Mouse (Mus musculus) kidney, embryonic 15.5 days (tissue): ENCODE data around the gene Ppp4r4. TPM values are rescaled to one million over a fixed set of nuclear protein-coding genes. Genes with fewer than 3 reads are reported as not detected.

Experiments
- ATAC-seq: fragments of 200-750 bp; cut with Nextera tagmentation; replicated peaks from 2 replicates; pipeline ENCODE4 v1.8.0; 2017; ENCODE audit warnings: moderate TSS enrichment; ENCODE audit not compliant: low FRiP score
- H3K27ac ChIP-seq: fragments of 300-500 bp; sonication (generic); 2 replicates; pipeline ENCODE4 v1.5.1; 2015; ENCODE audit warnings: mild to moderate bottlenecking, inconsistent platforms
- H3K27me3 ChIP-seq: fragments of 300-500 bp; sonication (generic); 2 replicates; pipeline ENCODE4 v1.6.1; 2015; ENCODE audit warnings: inconsistent platforms
- H3K36me3 ChIP-seq: fragments of 300-500 bp; sonication (generic); 2 replicates; pipeline ENCODE4 v1.6.1; 2015; ENCODE audit warnings: inconsistent platforms
- H3K4me1 ChIP-seq: fragments of 300-500 bp; sonication (generic); 2 replicates; pipeline ENCODE4 v1.6.1; 2015; ENCODE audit warnings: inconsistent platforms
- H3K4me2 ChIP-seq: fragments of 300-500 bp; sonication (generic); 2 replicates; pipeline ENCODE4 v1.6.1; 2015; ENCODE audit warnings: moderate library complexity, mild to moderate bottlenecking, inconsistent platforms
- H3K4me3 ChIP-seq: fragments of 300-500 bp; sonication (generic); replicated peaks from 2 replicates; pipeline ENCODE4 v1.5.1; 2015; ENCODE audit warnings: mild to moderate bottlenecking, inconsistent platforms
- H3K9ac ChIP-seq: fragments of 300-500 bp; sonication (generic); 2 replicates; pipeline ENCODE4 v1.6.1; 2015; ENCODE audit warnings: mild to moderate bottlenecking, inconsistent platforms
- H3K9me3 ChIP-seq: fragments of 300-500 bp; sonication (generic); replicated peaks from 2 replicates; pipeline ENCODE4 v1.6.1; 2016; ENCODE audit warnings: inconsistent platforms
- WGBS: fragments of 180-500 bp; shearing (Covaris S2); methylation state at CpG from one replicate; pipeline ENCODE4 v1.1.7; 2015; ENCODE audit warnings: mixed read lengths; 5-methylcytosine and 5-hydroxymethylcytosine counted together
- polyA plus RNA-seq: library from polyadenylated mRNA; unstranded; fragments of >200 nt; fragmentation: Nextera tagmentation; extraction: Ambion mirVana; gene quantifications from 2 replicates; pipeline ENCODE4 v1.2.1, GENCODE M21; 2015

Ppp4r4 gene
- polyA plus RNA-seq, 1 experiment from 2014 or later: 1.7 TPM

- no peak overlapping the region for H3K27ac ChIP-seq
- H3K4me3 ChIP-seq: no peak overlapping the region
- no peaks in the 10 kb centered on the region for H3K4me1 ChIP-seq
- 63% methylated on average over 3 of the region's 3 CpGs for WGBS
- H3K9me3 ChIP-seq: no peaks in the 10 kb centered on the region
- H3K4me2 ChIP-seq: no peak overlapping the region
- no peak overlapping the region for H3K9ac ChIP-seq
- ATAC-seq: no peak
- no peaks in the 10 kb centered on the region for H3K27me3 ChIP-seq
- H3K36me3 ChIP-seq: no peaks in the 10 kb centered on the region
Measured at GRCm38 (mm10) chr12:103504402-103504801, 27.7 kb upstream of the Ppp4r4 start.

GRCm38 (mm10) chr12:103508346-103508745, 23.7 kb upstream of the Ppp4r4 start:
- H3K4me3 ChIP-seq: no peak overlapping the region
- WGBS: 79% methylated on average over 4 of the region's 4 CpGs
- H3K36me3 ChIP-seq: no peaks in the 10 kb centered on the region
- no peak overlapping the region for H3K27ac ChIP-seq
- H3K9ac ChIP-seq: no peak overlapping the region
- no peaks in the 10 kb centered on the region for H3K4me1 ChIP-seq
- no peaks in the 10 kb centered on the region for H3K27me3 ChIP-seq
- H3K4me2 ChIP-seq: no peak overlapping the region
- no peaks in the 10 kb centered on the region for H3K9me3 ChIP-seq
- ATAC-seq: no peak

GRCm38 (mm10) chr12:103509893-103510292, 22.2 kb upstream of the Ppp4r4 start:
- no peak overlapping the region for H3K4me3 ChIP-seq
- no peaks in the 10 kb centered on the region for H3K27me3 ChIP-seq
- no peak for ATAC-seq
- no peak overlapping the region for H3K9ac ChIP-seq
- no peaks in the 10 kb centered on the region for H3K9me3 ChIP-seq
- no peak overlapping the region for H3K4me2 ChIP-seq
- H3K27ac ChIP-seq: no peak overlapping the region
- H3K4me1 ChIP-seq: no peaks in the 10 kb centered on the region
- no peaks in the 10 kb centered on the region for H3K36me3 ChIP-seq
- WGBS: 90% methylated on average over 8 of the region's 8 CpGs

- Histone ChIP-seq H3K4me3 (no peak overlapping the region), H3K36me3 (no peaks in the 10 kb centered on the region), H3K27ac (no peak overlapping the region), H3K9ac (no peak overlapping the region), H3K27me3 (no peaks in the 10 kb centered on the region), H3K4me2 (no peak overlapping the region), H3K4me1 (no peaks in the 10 kb centered on the region), H3K9me3 (no peaks in the 10 kb centered on the region)
- 53% methylated on average over 2 of the region's 2 CpGs for WGBS
- no peak for ATAC-seq
Measured at GRCm38 (mm10) chr12:103511586-103511985, 20.5 kb upstream of the Ppp4r4 start.

- H3K4me1 ChIP-seq: no peaks in the 10 kb centered on the region
- no peaks in the 10 kb centered on the region for H3K9me3 ChIP-seq
- no peaks in the 10 kb centered on the region for H3K27me3 ChIP-seq
- no peak overlapping the region for H3K4me2 ChIP-seq
- no peak for ATAC-seq
- no peak overlapping the region for H3K4me3 ChIP-seq
- H3K27ac ChIP-seq: no peak overlapping the region
- 77% methylated on average over 2 of the region's 2 CpGs for WGBS
- no peaks in the 10 kb centered on the region for H3K36me3 ChIP-seq
- H3K9ac ChIP-seq: no peak overlapping the region
Measured at GRCm38 (mm10) chr12:103513039-103513438, 19.0 kb upstream of the Ppp4r4 start.

- Histone ChIP-seq H3K4me3 (no peak overlapping the region), H3K36me3 (no peaks in the 10 kb centered on the region), H3K27ac (no peak overlapping the region), H3K9ac (no peak overlapping the region), H3K4me2 (no peak overlapping the region), H3K27me3 (no peaks in the 10 kb centered on the region), H3K9me3 (no peaks in the 10 kb centered on the region), H3K4me1 (no peaks in the 10 kb centered on the region)
- no peak for ATAC-seq
- 52% methylated on average over 4 of the region's 4 CpGs for WGBS
Measured at GRCm38 (mm10) chr12:103513451-103513871, 18.6 kb upstream of the Ppp4r4 start.

- no peaks in the 10 kb centered on the region for H3K4me1 ChIP-seq
- H3K27ac ChIP-seq: no peak overlapping the region
- no peak overlapping the region for H3K4me3 ChIP-seq
- H3K4me2 ChIP-seq: no peak overlapping the region
- H3K9me3 ChIP-seq: no peaks in the 10 kb centered on the region
- H3K36me3 ChIP-seq: no peaks in the 10 kb centered on the region
- no peak overlapping the region for H3K9ac ChIP-seq
- ATAC-seq: no peak
- H3K27me3 ChIP-seq: no peaks in the 10 kb centered on the region
- WGBS: 74% methylated on average over 3 of the region's 3 CpGs
Measured at GRCm38 (mm10) chr12:103514354-103514753, 17.7 kb upstream of the Ppp4r4 start.

- no peak for ATAC-seq
- H3K27me3 ChIP-seq: no peaks in the 10 kb centered on the region
- no peak overlapping the region for H3K4me2 ChIP-seq
Measured at GRCm38 (mm10) chr12:103515638-103516037, 16.4 kb upstream of the Ppp4r4 start.

GRCm38 (mm10) chr12:103518640-103519039, 13.4 kb upstream of the Ppp4r4 start:
- H3K27me3 ChIP-seq: no peaks in the 10 kb centered on the region
- H3K4me3 ChIP-seq: no peak overlapping the region
- no peaks in the 10 kb centered on the region; the same call in 1 of the 2 replicates for H3K9me3 ChIP-seq
- WGBS: 93% methylated on average over 6 of the region's 6 CpGs
- no peak overlapping the region for H3K9ac ChIP-seq
- ATAC-seq: no peak
- H3K36me3 ChIP-seq: no peaks in the 10 kb centered on the region
- H3K27ac ChIP-seq: no peak overlapping the region
- no peak overlapping the region for H3K4me2 ChIP-seq
- H3K4me1 ChIP-seq: no peaks in the 10 kb centered on the region

More at GRCm38 (mm10) chr12:103515638-103516037, 16.4 kb upstream of the Ppp4r4 start:
- no peaks in the 10 kb centered on the region for H3K9me3 ChIP-seq
- WGBS: 66% methylated on average over 4 of the region's 4 CpGs
- no peak overlapping the region for H3K27ac ChIP-seq
- no peak overlapping the region for H3K4me3 ChIP-seq
- H3K9ac ChIP-seq: no peak overlapping the region
- no peaks in the 10 kb centered on the region for H3K36me3 ChIP-seq
- no peaks in the 10 kb centered on the region for H3K4me1 ChIP-seq

- Histone ChIP-seq H3K4me3 (no peak overlapping the region), H3K9ac (no peak overlapping the region), H3K9me3 (no peaks in the 10 kb centered on the region), H3K36me3 (no peaks in the 10 kb centered on the region), H3K4me2 (no peak overlapping the region), H3K27ac (no peak overlapping the region), H3K4me1 (peaks cover 15% of the 10 kb centered on the region), H3K27me3 (peaks cover 13% of the 10 kb centered on the region; the same call in 1 of the 2 replicates)
- 79% methylated on average over 2 of the region's 2 CpGs for WGBS
- ATAC-seq: no peak
Measured at GRCm38 (mm10) chr12:103530596-103530995, 1.5 kb upstream of the Ppp4r4 start.

GRCm38 (mm10) chr12:103532649-103533395, 739 bp downstream of the Ppp4r4 start:
- WGBS: 1% methylated on average over 44 of the region's 44 CpGs
- peak overlapping the region; percentile 99 for H3K4me2 ChIP-seq
- H3K9ac ChIP-seq: peak overlapping the region; percentile 72
- H3K4me3 ChIP-seq: peak overlapping the region; percentile 72
- no peak overlapping the region for H3K27ac ChIP-seq
- H3K9me3 ChIP-seq: no peaks in the 10 kb centered on the region
- H3K36me3 ChIP-seq: no peaks in the 10 kb centered on the region
- H3K27me3 ChIP-seq: peaks cover 13% of the 10 kb centered on the region; the same call in 1 of the 2 replicates
- peak; percentile 68 for ATAC-seq
- peaks cover 14% of the 10 kb centered on the region for H3K4me1 ChIP-seq

GRCm38 (mm10) chr12:103540429-103540828, 8.3 kb downstream of the Ppp4r4 start:
- Histone ChIP-seq H3K27ac (no peak overlapping the region), H3K27me3 (no peaks in the 10 kb centered on the region), H3K4me2 (no peak overlapping the region), H3K9me3 (no peaks in the 10 kb centered on the region), H3K36me3 (no peaks in the 10 kb centered on the region), H3K4me1 (no peaks in the 10 kb centered on the region), H3K4me3 (no peak overlapping the region), H3K9ac (no peak overlapping the region)
- ATAC-seq: no peak
- 71% methylated on average over 4 of the region's 4 CpGs for WGBS

GRCm38 (mm10) chr12:103543351-103543750, 11.3 kb downstream of the Ppp4r4 start:
- no peaks in the 10 kb centered on the region for H3K4me1 ChIP-seq
- H3K9ac ChIP-seq: no peak overlapping the region
- H3K27me3 ChIP-seq: no peaks in the 10 kb centered on the region
- WGBS: 82% methylated on average over 2 of the region's 2 CpGs
- ATAC-seq: no peak
- no peaks in the 10 kb centered on the region for H3K9me3 ChIP-seq
- no peak overlapping the region for H3K4me2 ChIP-seq
- no peaks in the 10 kb centered on the region for H3K36me3 ChIP-seq
- H3K27ac ChIP-seq: no peak overlapping the region
- no peak overlapping the region for H3K4me3 ChIP-seq
